Mouse (Mus musculus) embryonic facial prominence, embryonic 11.5 days (tissue): ENCODE results near the gene Galns. TPM values are rescaled to one million over a fixed set of nuclear protein-coding genes. Genes with fewer than 3 reads are reported as not detected.
A peak's percentile ranks its signal among the peaks of the same experiment; 100 is the strongest.

Experiments used
- ATAC-seq: fragments of 200-750 bp; cut with Nextera tagmentation; replicated peaks from 2 replicates; pipeline ENCODE4 v1.8.0; 2017; ENCODE audit warnings: low read depth; ENCODE audit not compliant: insufficient number of reproducible peaks, low FRiP score, low TSS enrichment
- DNase-seq: peaks from one replicate; pipeline ENCODE4 v3.0.0-alpha.2; 2015; ENCODE audit warnings: low spot score
- H3K27ac ChIP-seq: fragments of 300-500 bp; sonication (generic); replicated peaks from 2 replicates; pipeline ENCODE4 v1.5.1; 2014; ENCODE audit warnings: mild to moderate bottlenecking, low read depth, low read length, control low read depth
- H3K27me3 ChIP-seq: fragments of 300-500 bp; sonication (generic); 2 replicates; pipeline ENCODE4 v1.6.1; 2014; ENCODE audit warnings: mild to moderate bottlenecking, low read length, moderate library complexity, mixed read lengths; ENCODE audit not compliant: control insufficient read depth, insufficient read depth
- H3K36me3 ChIP-seq: fragments of 300-500 bp; sonication (generic); replicated peaks from 2 replicates; pipeline ENCODE4 v1.6.1; 2014; ENCODE audit warnings: low read depth, mild to moderate bottlenecking, low read length, moderate library complexity, mixed read lengths; ENCODE audit not compliant: control insufficient read depth, insufficient read depth
- H3K4me1 ChIP-seq: fragments of 300-500 bp; sonication (generic); 2 replicates; pipeline ENCODE4 v1.6.1; 2014; ENCODE audit warnings: low read length, mixed read lengths; ENCODE audit not compliant: control insufficient read depth, insufficient read depth
- H3K4me2 ChIP-seq: fragments of 300-500 bp; sonication (generic); 2 replicates; pipeline ENCODE4 v1.6.1; 2014; ENCODE audit warnings: low read depth, mild to moderate bottlenecking, control low read depth, low read length, moderate library complexity
- H3K4me3 ChIP-seq: fragments of 300-500 bp; sonication (generic); 2 replicates; pipeline ENCODE4 v1.5.1; 2014; ENCODE audit warnings: low read depth, low read length, control low read depth
- H3K9ac ChIP-seq: fragments of 300-500 bp; sonication (generic); replicated peaks from 2 replicates; pipeline ENCODE4 v1.6.1; 2014; ENCODE audit warnings: mild to moderate bottlenecking, control low read depth, low read length
- H3K9me3 ChIP-seq: fragments of 300-500 bp; sonication (generic); replicated peaks from 2 replicates; pipeline ENCODE4 v1.6.1; 2016; ENCODE audit warnings: mild to moderate bottlenecking, low read length, inconsistent platforms, mixed read lengths; ENCODE audit not compliant: control insufficient read depth
- WGBS: fragments of 180-500 bp; shearing (Covaris S2); extraction: QIAGEN DNeasy Blood & Tissue Kit; methylation state at CpG from one replicate; pipeline ENCODE4 v1.1.7; 2014; 5-methylcytosine and 5-hydroxymethylcytosine counted together
- polyA plus RNA-seq: library from polyadenylated mRNA; unstranded; fragments of >200 nt; fragmentation: Nextera tagmentation; extraction: Ambion mirVana; gene quantifications from 2 replicates; pipeline ENCODE4 v1.2.1, GENCODE M21; 2014

Gene Galns
- polyA plus RNA-seq, result 4.3 and 6.6 TPM in 2 replicates

DNA sequence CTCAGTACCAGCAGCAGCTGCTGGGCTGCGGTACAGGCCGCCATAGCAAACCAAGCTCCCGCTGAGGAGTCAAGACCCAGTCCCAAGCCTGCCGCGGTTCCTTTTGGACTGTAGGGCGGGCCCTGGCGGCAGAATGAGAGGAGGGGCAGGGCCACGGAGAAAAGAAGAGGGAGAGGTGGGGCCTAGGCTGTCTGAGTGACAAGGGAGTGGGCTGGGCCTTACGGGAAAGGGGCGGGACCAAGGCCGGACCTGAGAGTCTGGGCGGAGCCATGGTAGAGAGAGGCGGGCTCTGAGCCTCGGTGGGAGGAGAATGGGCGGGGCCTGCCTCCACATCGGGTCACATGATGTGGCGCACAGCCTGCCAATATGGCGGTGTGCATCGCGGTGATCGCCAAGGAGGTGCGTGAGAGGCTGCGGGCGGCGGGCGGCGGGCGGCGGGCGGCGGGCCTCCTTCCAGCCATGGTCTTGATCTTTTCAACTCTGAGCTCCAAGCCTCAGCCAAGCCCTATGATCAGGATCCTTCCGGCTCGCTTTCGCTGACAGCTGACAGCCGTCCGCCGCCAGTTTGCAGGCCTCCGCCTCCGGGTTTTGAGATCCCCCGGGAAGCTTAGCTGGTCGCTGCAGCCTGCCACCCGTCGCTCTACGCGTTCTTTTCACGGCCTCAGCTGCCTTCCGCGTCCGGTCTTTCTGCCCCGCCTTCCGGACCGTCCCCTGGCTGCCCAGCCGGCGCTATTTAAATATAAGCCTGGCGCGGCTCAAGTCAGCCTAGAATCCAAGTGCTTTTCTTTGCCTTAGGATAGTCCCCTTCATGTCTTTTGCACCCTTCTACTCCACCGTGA is at the start of gene Galns, which contains the start of gene Trappc2l:
Galns (minus strand) TSS at position 169 of the 839 bp plus-strand sequence.
Trappc2l (plus strand) TSS at position 346 of the 839 bp plus-strand sequence.
- ATAC-seq, result peak; percentile 88
- H3K27ac ChIP-seq, result peak within 1 kb of the TSS; percentile 11; the same call in 1 of the 2 replicates
- peak within 1 kb of the TSS; percentile 70 for H3K9ac ChIP-seq
- H3K9me3 ChIP-seq, result no peaks in the 10 kb centered on the region
- peak within 1 kb of the TSS; percentile 63 for H3K4me3 ChIP-seq
- DNase-seq, result peak; percentile 99
- H3K27me3 ChIP-seq, result no peaks in the 10 kb centered on the region
- H3K4me1 ChIP-seq, result 0 out of 2 replicates have a peak, but pooled peaks cover 2% of the 10 kb centered on the region
- WGBS, result under 1% methylated on average over 47 of the region's 57 CpGs
- no peaks in the 10 kb centered on the region for H3K36me3 ChIP-seq
- H3K4me2 ChIP-seq, result peak within 1 kb of the TSS; percentile 90

DNA sequence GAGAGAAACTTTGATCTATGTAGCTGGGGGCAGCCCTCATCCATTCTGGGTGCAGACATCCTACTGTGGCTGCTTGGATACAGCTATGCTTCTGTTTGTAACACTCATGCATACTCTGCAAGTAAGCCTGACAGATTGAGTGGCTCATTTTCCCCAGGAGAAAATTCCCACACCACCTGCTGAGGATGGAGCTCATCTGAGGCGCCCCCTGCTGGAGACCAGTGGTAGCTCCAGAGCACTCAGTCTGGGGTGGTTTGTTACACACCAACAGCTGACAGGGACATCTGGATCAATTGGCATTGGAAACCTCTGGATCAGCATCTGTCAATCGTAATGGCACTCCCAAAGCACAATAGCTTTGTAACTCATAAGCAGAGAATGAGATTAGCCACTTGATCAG is 48.8 kb upstream of the Galns start:
- no peak for ATAC-seq
- Histone ChIP-seq H3K4me3 (no peak overlapping the region), H3K9ac (no peak overlapping the region), H3K36me3 (no peaks in the 10 kb centered on the region), H3K4me1 (peaks cover 17% of the 10 kb centered on the region), H3K27ac (no peak overlapping the region), H3K27me3 (no peaks in the 10 kb centered on the region), H3K4me2 (no peak overlapping the region), H3K9me3 (no peaks in the 10 kb centered on the region)
- 70% methylated on average over 2 of the region's 2 CpGs for WGBS
- no peak for DNase-seq

DNA sequence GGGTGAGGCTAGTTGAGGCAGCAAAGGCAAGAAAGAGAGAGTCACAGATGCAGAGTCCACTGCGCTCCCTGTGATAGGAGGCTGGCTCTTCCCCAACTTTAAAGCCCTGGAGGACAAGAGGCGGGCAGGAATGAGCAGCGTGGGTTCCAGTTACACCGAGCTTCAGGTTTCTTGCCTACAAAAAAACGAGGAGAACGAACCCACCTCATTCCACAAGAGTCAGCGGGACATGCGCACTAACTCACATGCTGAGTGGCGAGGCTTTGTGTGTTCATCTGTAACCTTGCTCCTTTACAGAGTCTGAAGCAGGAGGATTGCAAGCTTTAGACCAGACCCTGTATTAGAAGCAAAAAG is 47.5 kb upstream of the Galns start:
- no peaks in the 10 kb centered on the region for H3K27me3 ChIP-seq
- WGBS, result 24% methylated on average over 9 of the region's 9 CpGs
- H3K4me3 ChIP-seq, result no peak overlapping the region
- H3K9ac ChIP-seq, result peak overlapping the region; percentile 18; the same call in 1 of the 2 replicates
- ATAC-seq (no peak), DNase-seq (peak; percentile 76)
- peaks cover 14% of the 10 kb centered on the region for H3K4me1 ChIP-seq
- no peaks in the 10 kb centered on the region for H3K9me3 ChIP-seq
- peak overlapping the region; percentile 82 for H3K27ac ChIP-seq
- H3K4me2 ChIP-seq, result peak overlapping the region; percentile 20; the same call in 1 of the 2 replicates
- no peaks in the 10 kb centered on the region for H3K36me3 ChIP-seq

DNA sequence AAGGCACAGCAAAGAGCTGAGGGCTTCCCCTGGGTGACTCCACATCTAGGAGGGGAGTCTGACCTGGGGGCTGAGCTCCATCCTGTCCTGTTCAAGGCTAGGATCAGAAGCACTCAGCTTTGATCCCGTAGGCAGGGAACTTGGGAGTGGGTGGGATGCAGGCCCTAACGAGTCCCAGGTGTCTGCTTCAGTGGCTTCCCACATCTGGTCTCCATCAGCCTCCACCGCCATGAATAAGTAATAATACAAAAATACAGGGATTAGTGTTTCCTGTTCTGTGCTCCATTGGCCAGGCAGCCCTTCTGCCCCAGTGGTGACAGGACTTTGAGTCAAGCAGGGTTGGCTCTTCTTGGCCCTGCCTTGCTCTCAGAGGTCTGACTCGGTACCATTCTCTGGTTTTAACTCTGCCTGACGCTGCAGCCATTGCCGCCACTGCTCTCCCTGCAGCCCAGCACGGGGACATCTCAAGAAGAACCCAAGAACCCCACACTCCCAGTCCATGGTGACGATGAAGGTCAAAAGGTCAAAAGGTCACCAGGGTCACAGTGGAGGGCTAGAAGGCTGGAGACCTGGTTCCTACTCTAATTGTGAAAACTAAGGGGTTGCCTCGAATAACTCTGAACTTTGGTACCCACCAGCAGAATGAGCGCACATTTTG is 47.0 kb upstream of the Galns start:
- H3K9me3 ChIP-seq, result no peaks in the 10 kb centered on the region
- H3K27ac ChIP-seq, result peak overlapping the region; percentile 66
- ATAC-seq (peak; percentile 66), DNase-seq (peak; percentile 93)
- H3K4me1 ChIP-seq, result peaks cover 14% of the 10 kb centered on the region
- H3K36me3 ChIP-seq, result no peaks in the 10 kb centered on the region
- no peak overlapping the region for H3K9ac ChIP-seq
- H3K4me3 ChIP-seq, result no peak overlapping the region
- no peak overlapping the region for H3K4me2 ChIP-seq
- 24% methylated on average over 10 of the region's 10 CpGs for WGBS
- no peaks in the 10 kb centered on the region for H3K27me3 ChIP-seq

DNA sequence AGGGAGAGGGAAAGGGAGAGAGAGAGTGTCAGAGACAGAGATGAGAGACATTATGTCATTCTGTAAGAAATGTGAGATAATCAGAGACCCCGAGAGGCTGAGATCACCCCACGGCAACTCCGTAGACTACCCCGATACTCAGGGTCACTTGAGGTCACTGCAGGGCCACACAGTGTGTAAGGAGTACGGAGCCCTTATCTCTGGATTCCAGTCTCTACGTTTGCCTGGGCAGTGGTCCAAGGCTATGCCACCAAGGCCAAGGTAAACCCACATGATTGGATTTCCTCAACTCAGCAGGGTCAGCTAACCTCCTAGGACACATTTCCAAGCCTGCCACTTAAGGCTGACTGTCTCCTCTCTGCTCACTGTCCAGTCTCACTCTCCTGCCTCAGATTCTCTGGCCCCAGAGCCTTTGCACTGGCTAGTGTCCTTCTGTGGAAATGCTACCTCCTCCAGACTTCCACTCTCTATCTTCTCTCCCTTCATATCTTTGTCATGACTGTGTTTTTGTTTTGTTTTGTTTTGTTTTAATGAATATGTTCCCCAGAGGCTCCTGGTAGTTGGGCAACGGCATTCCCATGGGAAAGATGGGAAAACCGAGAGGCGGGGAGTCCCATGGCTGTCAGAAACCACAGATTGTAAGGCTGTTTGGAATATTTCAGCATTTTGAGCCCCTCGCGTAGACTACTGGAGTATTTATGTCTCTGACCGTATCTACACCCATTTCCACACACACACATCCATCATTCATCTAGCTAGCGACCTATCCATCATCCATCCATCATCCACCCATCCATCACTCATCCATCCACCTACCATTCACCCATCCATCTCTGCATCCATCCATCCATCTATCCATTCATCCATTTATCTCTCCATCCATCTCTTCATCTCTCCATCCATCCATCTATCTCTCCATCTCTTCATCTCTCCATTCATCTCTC is 45.1 kb upstream of the Galns start:
- Histone ChIP-seq H3K27me3 (no peaks in the 10 kb centered on the region), H3K36me3 (no peaks in the 10 kb centered on the region), H3K27ac (no peak overlapping the region), H3K4me2 (no peak overlapping the region), H3K4me3 (no peak overlapping the region), H3K9me3 (no peaks in the 10 kb centered on the region), H3K9ac (no peak overlapping the region), H3K4me1 (peaks cover 7% of the 10 kb centered on the region)
- 84% methylated on average over 13 of the region's 13 CpGs for WGBS
- ATAC-seq (no peak), DNase-seq (no peak)

DNA sequence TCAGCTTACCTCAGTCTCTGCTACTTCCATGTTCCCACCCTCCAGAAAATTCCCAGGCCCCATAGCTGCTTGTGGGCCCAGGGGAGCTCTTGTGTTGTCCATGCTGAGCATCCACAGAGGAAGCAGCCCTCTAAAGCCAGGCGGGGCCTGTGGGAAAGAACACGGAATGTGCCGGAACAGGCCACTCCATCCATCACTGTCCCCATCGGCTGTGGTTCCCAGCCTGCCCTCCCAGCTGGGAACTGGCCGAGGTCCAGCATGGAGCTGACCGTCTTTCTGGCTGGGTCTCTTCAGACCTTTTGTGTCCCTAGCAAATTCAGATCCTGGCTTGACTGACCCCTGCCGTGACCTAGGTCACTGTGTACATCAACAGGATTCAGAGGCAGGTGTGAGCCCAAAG is 43.5 kb upstream of the Galns start:
- ATAC-seq, result no peak
- Histone ChIP-seq H3K4me2 (no peak overlapping the region), H3K27ac (no peak overlapping the region), H3K4me1 (peaks cover 5% of the 10 kb centered on the region), H3K36me3 (no peaks in the 10 kb centered on the region), H3K27me3 (no peaks in the 10 kb centered on the region), H3K9me3 (no peaks in the 10 kb centered on the region), H3K9ac (no peak overlapping the region), H3K4me3 (no peak overlapping the region)
- WGBS, result 75% methylated on average over 7 of the region's 7 CpGs
- DNase-seq, result no peak

DNA sequence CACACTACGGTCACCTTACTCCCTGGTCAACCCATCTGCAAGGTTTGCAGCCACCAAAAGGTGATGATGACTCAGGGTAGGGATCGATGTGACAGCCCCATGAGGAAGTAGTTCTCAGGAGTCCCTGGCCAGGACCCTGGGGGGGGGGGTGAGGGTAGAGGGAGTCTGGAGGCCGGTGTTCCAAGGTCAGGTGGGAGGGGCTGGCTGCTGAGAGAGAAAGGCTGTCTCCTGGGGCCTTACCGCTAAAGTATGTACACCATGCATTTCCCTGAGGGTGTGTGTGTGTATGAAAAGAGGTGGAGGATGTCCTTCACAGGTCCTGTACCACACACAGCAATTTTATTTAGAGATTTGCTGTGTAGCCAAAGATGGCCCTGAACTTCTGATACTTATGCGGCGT is 41.4 kb upstream of the Galns start:
- no peaks in the 10 kb centered on the region for H3K27me3 ChIP-seq
- H3K4me3 ChIP-seq, result no peak overlapping the region
- H3K27ac ChIP-seq, result no peak overlapping the region
- DNase-seq (no peak), ATAC-seq (no peak)
- H3K9ac ChIP-seq, result no peak overlapping the region
- 64% methylated on average over 6 of the region's 6 CpGs for WGBS
- H3K4me2 ChIP-seq, result no peak overlapping the region
- H3K9me3 ChIP-seq, result no peaks in the 10 kb centered on the region
- H3K4me1 ChIP-seq, result no peaks in the 10 kb centered on the region; the same call in none of the 2 replicates
- H3K36me3 ChIP-seq, result no peaks in the 10 kb centered on the region
